Mouse (Mus musculus) MEL (cell line): ENCODE measurements around the gene Klhdc2. TPM values are rescaled to one million over a fixed set of nuclear protein-coding genes. Genes with fewer than 3 reads are reported as not detected.
A peak's percentile ranks its signal among the peaks of the same experiment; 100 is the strongest.

Experiments
- DNase-seq: peaks from one replicate; pipeline ENCODE4 v3.0.0; 2011; ENCODE audit warnings: low read depth, low spot score
- H3K27ac ChIP-seq: 2 replicates; pipeline ENCODE4 v1.5.1; 2012; ENCODE audit warnings: low read depth, mild to moderate bottlenecking, control low read depth, low read length, moderate library complexity; ENCODE audit not compliant: control insufficient read depth
- H3K27me3 ChIP-seq, 2 experiments: fragments of 150-350 bp in 1 of 2; sonication (generic) in 1 of 2; 2 replicates each; pipeline ENCODE4 v1.6.1; 2012; ENCODE audit warnings: low read length in 2 of 2, mild to moderate bottlenecking in 2 of 2, improper control_type of control experiment in 1 of 2, moderate library complexity in 1 of 2; ENCODE audit not compliant: insufficient read depth in 2 of 2, control insufficient read depth in 1 of 2
- H3K36me3 ChIP-seq, 2 experiments: 2 replicates each; pipeline ENCODE4 v1.6.1; 2012 to 2014; ENCODE audit warnings: low read length in 2 of 2, improper control_type of control experiment in 1 of 2, inconsistent platforms in 1 of 2, mild to moderate bottlenecking in 1 of 2; ENCODE audit not compliant: insufficient read depth in 2 of 2, control insufficient read depth in 1 of 2
- H3K4me1 ChIP-seq, 2 experiments: fragments of 150-350 bp in 1 of 2; sonication (generic) in 1 of 2; 2 replicates each; pipeline ENCODE4 v1.6.1; 2012; ENCODE audit warnings: low read length in 2 of 2, improper control_type of control experiment in 1 of 2, mild to moderate bottlenecking in 1 of 2; ENCODE audit not compliant: insufficient read depth in 2 of 2, control insufficient read depth in 1 of 2
- H3K4me3 ChIP-seq, 2 experiments: fragments of 150-350 bp in 1 of 2; sonication (generic) in 1 of 2; 2 replicates each; pipeline ENCODE4 v1.5.1; 2012; ENCODE audit warnings: low read depth in 2 of 2, low read length in 2 of 2, mild to moderate bottlenecking in 2 of 2, moderate library complexity in 2 of 2, control low read depth in 1 of 2, improper control_type of control experiment in 1 of 2; ENCODE audit not compliant: control insufficient read depth in 1 of 2, insufficient read depth in 1 of 2
- H3K79me2 ChIP-seq: 2 replicates; pipeline ENCODE4 v1.6.1; 2012; ENCODE audit warnings: mild to moderate bottlenecking, low read length, moderate library complexity; ENCODE audit not compliant: control insufficient read depth, poor library complexity, insufficient read depth
- H3K9ac ChIP-seq: 2 replicates; pipeline ENCODE4 v1.6.1; 2012; ENCODE audit warnings: low read depth, mild to moderate bottlenecking, control low read depth, low read length, moderate library complexity; ENCODE audit not compliant: control insufficient read depth, poor library complexity, severe bottlenecking
- H3K9me3 ChIP-seq: fragments of 150-350 bp; sonication (generic); replicated peaks from 2 replicates; pipeline ENCODE4 v1.6.1; 2012; ENCODE audit warnings: mild to moderate bottlenecking, low read length, improper control_type of control experiment, moderate library complexity; ENCODE audit not compliant: insufficient read depth
- CHD1 ChIP-seq: IDR thresholded peaks from 2 replicates; pipeline ENCODE4 v1.6.1; 2012; ENCODE audit warnings: low read depth, mild to moderate bottlenecking, inconsistent platforms, low read length, improper control_type of control experiment
- CTCF ChIP-seq, 3 experiments: IDR thresholded peaks in 2 of 3; conservative IDR thresholded peaks in 1 of 3; 2 replicates each; pipeline ENCODE4 v1.5.1; 2011 to 2012; ENCODE audit warnings: low read length in 3 of 3, low read depth in 2 of 3, mild to moderate bottlenecking in 2 of 3, improper control_type of control experiment in 1 of 3, inconsistent platforms in 1 of 3, mixed read lengths in 1 of 3, moderate library complexity in 1 of 3; ENCODE audit not compliant: control insufficient read depth in 1 of 3, insufficient read depth in 1 of 3, poor library complexity in 1 of 3, severe bottlenecking in 1 of 3
- EP300 ChIP-seq, 2 experiments: IDR thresholded peaks; 2 replicates each; pipeline ENCODE4 v1.6.1; 2011; ENCODE audit warnings: improper control_type of control experiment in 2 of 2, low read length in 2 of 2, low read depth in 1 of 2, mild to moderate bottlenecking in 1 of 2
- ETS1 ChIP-seq: IDR thresholded peaks from 2 replicates; pipeline ENCODE4 v1.6.1; 2012; ENCODE audit warnings: low read depth, mild to moderate bottlenecking, inconsistent platforms, low read length, improper control_type of control experiment, moderate library complexity
- MAFK ChIP-seq: IDR thresholded peaks from 2 replicates; pipeline ENCODE4 v1.6.1; 2011; ENCODE audit warnings: low read depth, mild to moderate bottlenecking, low read length, improper control_type of control experiment, borderline replicate concordance
- MAX ChIP-seq: IDR thresholded peaks from 2 replicates; pipeline ENCODE4 v1.6.1; 2011; ENCODE audit warnings: low read length, improper control_type of control experiment
- MYC ChIP-seq: IDR thresholded peaks from 2 replicates; pipeline ENCODE4 v1.6.1; 2011; ENCODE audit warnings: low read depth, mild to moderate bottlenecking, low read length, improper control_type of control experiment, moderate library complexity
- NELFE ChIP-seq: IDR thresholded peaks from 2 replicates; pipeline ENCODE4 v1.6.1; 2011; ENCODE audit warnings: low read depth, low read length, improper control_type of control experiment
- POLR2A ChIP-seq, 2 experiments: IDR thresholded peaks; 2 replicates each; pipeline ENCODE4 v1.6.1; 2011 to 2012; ENCODE audit warnings: low read length in 2 of 2, mild to moderate bottlenecking in 2 of 2, control low read depth in 1 of 2, improper control_type of control experiment in 1 of 2, low read depth in 1 of 2, moderate library complexity in 1 of 2; ENCODE audit not compliant: control insufficient read depth in 1 of 2, insufficient read depth in 1 of 2, poor library complexity in 1 of 2
- RAD21 ChIP-seq: IDR thresholded peaks from 2 replicates; pipeline ENCODE4 v1.6.1; 2011; ENCODE audit warnings: mild to moderate bottlenecking, low read depth, low read length, improper control_type of control experiment
- RCOR1 ChIP-seq: IDR thresholded peaks from 2 replicates; pipeline ENCODE4 v1.6.1; 2012; ENCODE audit warnings: low read depth, mild to moderate bottlenecking, inconsistent platforms, low read length, improper control_type of control experiment
- SIN3A ChIP-seq: IDR thresholded peaks from 2 replicates; pipeline ENCODE4 v1.6.1; 2012; ENCODE audit warnings: low read length, improper control_type of control experiment, inconsistent platforms
- SMC3 ChIP-seq: IDR thresholded peaks from 2 replicates; pipeline ENCODE4 v1.6.1; 2011; ENCODE audit warnings: low read depth, low read length, improper control_type of control experiment
- TAL1 ChIP-seq: IDR thresholded peaks from 2 replicates; pipeline ENCODE4 v1.6.1; 2012; ENCODE audit warnings: mild to moderate bottlenecking, inconsistent platforms, low read length, moderate library complexity, mixed read lengths
- TBP ChIP-seq: IDR thresholded peaks from 2 replicates; pipeline ENCODE4 v1.8.0; 2011; ENCODE audit warnings: low read depth, low read length, improper control_type of control experiment
- UBTF ChIP-seq: IDR thresholded peaks from 2 replicates; pipeline ENCODE4 v1.6.1; 2012; ENCODE audit warnings: low read depth, mild to moderate bottlenecking, inconsistent platforms, low read length, improper control_type of control experiment, moderate library complexity, borderline replicate concordance; ENCODE audit not compliant: insufficient read depth
- USF1 ChIP-seq: IDR thresholded peaks from 2 replicates; pipeline ENCODE4 v1.6.1; 2014; ENCODE audit warnings: low read depth, mild to moderate bottlenecking, inconsistent platforms, low read length, improper control_type of control experiment, moderate library complexity
- USF2 ChIP-seq, 2 experiments: IDR thresholded peaks; 2 replicates each; pipeline ENCODE4 v1.6.1; 2011 to 2012; ENCODE audit warnings: improper control_type of control experiment in 2 of 2, low read length in 2 of 2, borderline replicate concordance in 1 of 2, inconsistent platforms in 1 of 2, low read depth in 1 of 2, mild to moderate bottlenecking in 1 of 2; ENCODE audit not compliant: insufficient read depth in 1 of 2
- ZC3H11A ChIP-seq: IDR thresholded peaks from 2 replicates; pipeline ENCODE4 v1.6.1; 2012; ENCODE audit warnings: low read depth, mild to moderate bottlenecking, inconsistent platforms, low read length, improper control_type of control experiment
- ZKSCAN1 ChIP-seq: IDR thresholded peaks from 2 replicates; pipeline ENCODE4 v1.6.1; 2012; ENCODE audit warnings: low read depth, mild to moderate bottlenecking, inconsistent platforms, low read length, improper control_type of control experiment, moderate library complexity
- ZMIZ1 ChIP-seq: IDR thresholded peaks from 2 replicates; pipeline ENCODE4 v1.6.1; 2012; ENCODE audit warnings: low read depth, mild to moderate bottlenecking, inconsistent platforms, low read length, improper control_type of control experiment, moderate library complexity
- ZNF384 ChIP-seq: IDR thresholded peaks from 2 replicates; pipeline ENCODE4 v1.6.1; 2012; ENCODE audit warnings: low read depth, mild to moderate bottlenecking, inconsistent platforms, low read length, improper control_type of control experiment
- polyA plus RNA-seq, 2 experiments: library from polyadenylated mRNA; stranded (reverse) in 1 of 2; unstranded in 1 of 2; fragments of >175 nt in 1 of 2; fragments of >200 nt in 1 of 2; gene quantifications; 2 replicates each; pipeline versions ENCODE4 v1.2.1 to v1.2.4; 2012; ENCODE audit warnings: low replicate concordance in 2 of 2, low read depth in 1 of 2; ENCODE audit not compliant: insufficient read length in 2 of 2, insufficient read depth in 1 of 2, missing spikeins in 1 of 2
- total RNA-seq: library from RNA; depleted of rRNA; stranded (reverse); fragments of 300-350 nt; gene quantifications from 2 replicates; pipeline ENCODE4 v1.2.3, GENCODE M21; 2012

The Klhdc2 gene
- total and polyA plus RNA-seq, 3 experiments = 48.5 to 154 (median 51.7) TPM

- H3K4me3 ChIP-seq = no peak overlapping the region
- no peaks in the 10 kb centered on the region; the same call in 1 of the 2 replicates for H3K79me2 ChIP-seq
- no peak for TF ChIP-seq RAD21
- no peak for TF ChIP-seq MAFK
- no peak for TF ChIP-seq ZKSCAN1
- no peak for TF ChIP-seq POLR2A (IDR thresholded peaks at IDR 0.05; ENCODE audit: control insufficient read depth in 1 of 2, insufficient read depth in 1 of 2, low read depth in 1 of 2, low read length in 2 of 2, poor library complexity in 1 of 2)
- no peak for TF ChIP-seq NELFE
- TF ChIP-seq TAL1 = 0 out of 2 replicates have a peak, but pooled peaks have one; percentile 18
- no peak for TF ChIP-seq RCOR1
- TF ChIP-seq ZNF384 = peak; percentile 90
- DNase-seq = peak; percentile 64
- no peak overlapping the region; the same call in 1 of the 2 replicates for H3K27ac ChIP-seq
- peaks cover 3 to 5% of the 10 kb centered on the region in 2 experiments; a peak in 3 of 4 replicates for H3K4me1 ChIP-seq
- no peak overlapping the region for H3K9ac ChIP-seq
- no peaks in the 10 kb centered on the region for H3K27me3 ChIP-seq
- H3K9me3 ChIP-seq = no peaks in the 10 kb centered on the region
- H3K36me3 ChIP-seq = peaks cover 13 to 39% of the 10 kb centered on the region in 2 experiments
Observed at GRCm38 (mm10) chr12:69332147-69332546, 35.7 kb downstream of the Klhdc2 start.

- no peak overlapping the region for H3K9ac ChIP-seq
Observed at GRCm38 (mm10) chr12:69333547-69333946, 37.1 kb downstream of the Klhdc2 start.

GRCm38 (mm10) chr12:69349928-69350327 is 53.4 kb downstream of the Klhdc2 start:
- Histone ChIP-seq H3K36me3 (peaks cover 2 to 35% of the 10 kb centered on the region in 2 experiments), H3K27ac (no peak overlapping the region), H3K9me3 (no peaks in the 10 kb centered on the region), H3K4me3 (no peak overlapping the region), H3K79me2 (no peaks in the 10 kb centered on the region), H3K4me1 (no peaks in the 10 kb centered on the region), H3K27me3 (no peaks in the 10 kb centered on the region), H3K9ac (no peak overlapping the region)
- no peak for TF ChIP-seq TBP
- DNase-seq = no peak

More at GRCm38 (mm10) chr12:69333547-69333946, 37.1 kb downstream of the Klhdc2 start:
- Histone ChIP-seq H3K4me1 (peaks cover 3 to 5% of the 10 kb centered on the region in 2 experiments; a peak in 3 of 4 replicates), H3K4me3 (no peak overlapping the region), H3K27me3 (no peaks in the 10 kb centered on the region), H3K36me3 (peaks cover 13 to 45% of the 10 kb centered on the region in 2 experiments), H3K27ac (no peak overlapping the region), H3K9me3 (no peaks in the 10 kb centered on the region), H3K79me2 (no peaks in the 10 kb centered on the region; the same call in 1 of the 2 replicates)
- peak; percentile 69 for DNase-seq
- TF ChIP-seq ZNF384 (peak; percentile 47; the same call in 1 of the 2 replicates), EP300 (IDR thresholded peaks at IDR 0.05; ENCODE audit: low read depth in 1 of 2, low read length in 2 of 2) (0 out of 4 replicates have a peak, but pooled peaks of 1 of the 2 experiments have one; percentile 7), MYC (no peak), MAX (no peak), ZKSCAN1 (no peak), CTCF (IDR thresholded peaks at IDR 0.05 in 2 of 3, conservative IDR thresholded peaks at IDR 0.05 in 1 of 3; ENCODE audit: control insufficient read depth in 1 of 3, insufficient read depth in 1 of 3, low read depth in 2 of 3, low read length in 3 of 3, poor library complexity in 1 of 3, severe bottlenecking in 1 of 3) (peak; percentile 46 to 74 (median 54); a peak in 5 of 6 replicates), ZC3H11A (peak; percentile 43), USF2 (IDR thresholded peaks at IDR 0.05; ENCODE audit: borderline replicate concordance in 1 of 2, insufficient read depth in 1 of 2, low read depth in 1 of 2, low read length in 2 of 2) (no peak), CHD1 (no peak), RAD21 (peak; percentile 61), SIN3A (0 out of 2 replicates have a peak, but pooled peaks have one; percentile 42), ZMIZ1 (no peak), ETS1 (no peak), UBTF (no peak), SMC3 (peak; percentile 68), USF1 (no peak)
- TF ChIP-seq, all 39 proteins: peak for 7
